Mouse (Mus musculus) megakaryocyte progenitor cell, adult 5-6 weeks (primary cell): ENCODE results near the gene Slc2a4. TPM values are rescaled to one million over a fixed set of nuclear protein-coding genes. Genes with fewer than 3 reads are reported as not detected.

ENCODE experiments used
- ATAC-seq: replicated peaks from 2 replicates; pipeline ENCODE4 v1.8.0; 2016; ENCODE audit warnings: mild to moderate bottlenecking, moderate TSS enrichment, inconsistent platforms; ENCODE audit not compliant: poor library complexity
- total RNA-seq, 2 experiments: library from RNA; stranded (forward) in 1 of 2; stranded (reverse) in 1 of 2; fragments of 157-497, 149-512 nt in 1 of 2; fragments of 200-1000 nt in 1 of 2; gene quantifications; 2 replicates each; pipeline versions ENCODE4 v1.2.3 to v1.2.4; 2015 to 2017

Slc2a4 gene
- total RNA-seq, 2 experiments from 2014 or later, result not detected

- ATAC-seq, result no peak
Observed at GRCm38 (mm10) chr11:69974907-69975306, 26.9 kb upstream of the Slc2a4 start.

- no peak for ATAC-seq
Observed at GRCm38 (mm10) chr11:69970775-69971174, 22.8 kb upstream of the Slc2a4 start.

- no peak for ATAC-seq
Observed at GRCm38 (mm10) chr11:69970222-69970621, 22.2 kb upstream of the Slc2a4 start.

- ATAC-seq, result no peak
Observed at GRCm38 (mm10) chr11:69968793-69969192, 20.8 kb upstream of the Slc2a4 start.

DNA sequence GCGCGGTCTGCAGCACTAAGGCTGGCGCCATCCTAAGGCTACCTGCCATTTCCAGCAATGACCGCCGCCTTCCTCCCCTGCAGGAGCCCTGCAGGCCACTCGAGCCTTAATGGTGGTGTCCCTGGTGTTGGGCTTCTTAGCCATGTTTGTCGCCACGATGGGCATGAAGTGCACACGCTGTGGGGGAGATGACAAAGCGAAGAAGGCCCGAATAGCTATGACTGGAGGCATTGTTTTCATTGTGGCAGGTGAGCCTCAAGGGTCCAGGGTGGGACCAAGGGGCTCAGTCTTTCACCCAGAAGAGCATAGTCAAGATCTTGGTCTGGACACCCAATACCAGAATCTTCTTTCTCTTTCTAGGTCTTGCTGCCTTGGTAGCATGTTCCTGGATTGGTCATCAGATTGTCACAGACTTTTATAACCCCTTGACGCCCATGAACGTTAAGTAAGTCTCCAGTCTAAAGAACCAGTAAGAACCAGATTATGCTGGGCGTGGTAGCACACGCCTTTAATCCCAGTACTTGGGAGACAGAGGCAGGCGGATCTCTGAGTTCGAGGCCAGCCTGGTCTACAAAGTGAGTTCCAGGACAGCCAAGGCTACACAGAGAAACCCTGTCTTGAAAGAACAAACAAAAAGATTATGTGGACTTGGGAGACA, 19.0 kb upstream of the Slc2a4 start:
- no peak for ATAC-seq

DNA sequence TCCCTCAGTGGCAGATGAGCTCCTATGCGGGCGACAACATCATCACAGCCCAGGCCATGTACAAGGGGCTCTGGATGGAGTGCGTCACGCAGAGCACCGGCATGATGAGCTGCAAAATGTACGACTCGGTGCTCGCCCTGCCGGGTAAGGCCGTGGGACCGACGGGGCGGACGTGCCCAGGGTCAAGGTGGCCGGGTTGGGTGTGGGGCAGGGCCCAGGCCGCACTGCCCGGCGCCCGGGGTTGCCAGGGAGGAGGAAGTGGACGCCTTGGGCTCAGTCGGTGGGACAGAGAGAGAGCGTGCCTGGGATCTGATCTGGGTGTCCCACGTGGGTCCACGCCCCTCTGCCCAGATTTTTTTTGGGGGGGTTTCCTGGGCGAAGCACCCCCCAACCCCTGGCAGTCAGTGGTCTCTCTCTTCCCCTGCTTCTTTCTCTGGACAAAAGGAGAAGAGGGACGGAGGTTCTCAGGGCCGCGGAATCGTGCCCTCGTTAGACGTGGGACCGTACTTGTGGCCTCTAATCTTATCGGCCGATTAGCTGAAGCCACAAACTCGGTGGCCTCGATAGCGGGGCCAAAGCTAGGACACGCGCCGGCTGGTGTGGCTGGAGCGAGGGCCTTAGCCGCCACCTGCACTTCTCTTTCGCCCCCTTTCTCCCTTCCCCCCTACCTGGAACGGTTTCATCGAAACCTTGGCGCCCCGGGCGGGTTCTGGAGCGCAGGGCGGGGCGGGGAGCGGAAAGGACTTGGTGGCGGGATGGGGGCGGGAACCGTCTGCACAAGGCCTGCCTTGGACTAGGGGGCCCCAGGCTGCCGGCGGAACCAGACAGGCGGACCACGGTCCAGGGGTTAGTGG, 18.2 kb upstream of the Slc2a4 start:
- ATAC-seq, result peak; percentile 51

- no peak for ATAC-seq
Observed at GRCm38 (mm10) chr11:69965271-69966005, 17.4 kb upstream of the Slc2a4 start.

GRCm38 (mm10) chr11:69964650-69965270, 16.8 kb upstream of the Slc2a4 start, which contains the start of gene Cldn7:
Gene Cldn7 (plus strand): TSS chr11:69964779.
- no peak for ATAC-seq

GRCm38 (mm10) chr11:69961841-69962240, 13.9 kb upstream of the Slc2a4 start:
- ATAC-seq, result no peak

GRCm38 (mm10) chr11:69960616-69961015, 12.6 kb upstream of the Slc2a4 start:
- ATAC-seq, result peak; percentile 55

GRCm38 (mm10) chr11:69956218-69956617, 8.2 kb upstream of the Slc2a4 start:
- ATAC-seq, result 0 out of 2 replicates have a peak, but pooled peaks have one; percentile 54

DNA sequence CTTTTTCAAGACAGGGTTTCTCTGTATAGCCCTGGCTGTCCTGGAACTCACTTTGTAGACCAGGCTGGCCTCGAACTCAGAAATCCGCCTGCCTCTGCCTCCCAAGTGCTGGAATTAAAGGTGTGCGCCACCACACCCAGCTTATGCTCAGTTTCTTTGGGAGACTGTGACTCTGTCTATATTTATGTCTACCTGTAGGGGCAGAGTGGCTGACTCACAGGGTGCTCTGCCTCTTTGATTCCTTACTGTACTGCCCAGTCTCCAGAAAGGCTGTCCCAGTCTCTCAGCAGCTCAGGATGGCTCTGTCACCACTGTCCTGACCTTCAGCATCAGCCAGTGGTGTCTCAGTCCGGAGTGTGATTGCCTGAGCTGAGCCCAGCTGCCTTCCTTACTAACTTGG, 7.6 kb upstream of the Slc2a4 start:
- ATAC-seq, result peak; percentile 48; the same call in 1 of the 2 replicates

- no peak for ATAC-seq
Observed at GRCm38 (mm10) chr11:69953267-69953915, 5.4 kb upstream of the Slc2a4 start.

DNA sequence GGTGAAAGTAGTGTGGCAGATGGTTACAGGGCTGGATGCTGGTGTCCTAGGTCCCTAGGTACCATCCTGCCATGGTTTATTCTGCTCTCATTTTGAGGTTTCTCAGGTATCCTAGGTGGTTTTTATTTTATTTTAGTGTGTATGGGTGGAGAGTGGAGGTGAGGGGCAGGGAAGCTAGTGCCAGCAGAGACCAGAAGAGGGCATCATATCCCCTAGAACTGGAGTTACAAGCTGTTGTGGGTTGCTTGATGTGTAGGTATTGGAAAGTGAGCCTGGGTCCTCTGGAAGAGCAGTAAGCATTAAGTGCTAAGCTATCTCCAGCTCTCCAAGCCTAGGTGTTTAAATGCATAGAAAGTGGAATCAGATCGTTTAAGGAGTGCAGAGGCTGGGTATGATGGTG, 4.3 kb upstream of the Slc2a4 start:
- no peak for ATAC-seq

GRCm38 (mm10) chr11:69950807-69951459, 2.9 kb upstream of the Slc2a4 start:
- no peak for ATAC-seq

DNA sequence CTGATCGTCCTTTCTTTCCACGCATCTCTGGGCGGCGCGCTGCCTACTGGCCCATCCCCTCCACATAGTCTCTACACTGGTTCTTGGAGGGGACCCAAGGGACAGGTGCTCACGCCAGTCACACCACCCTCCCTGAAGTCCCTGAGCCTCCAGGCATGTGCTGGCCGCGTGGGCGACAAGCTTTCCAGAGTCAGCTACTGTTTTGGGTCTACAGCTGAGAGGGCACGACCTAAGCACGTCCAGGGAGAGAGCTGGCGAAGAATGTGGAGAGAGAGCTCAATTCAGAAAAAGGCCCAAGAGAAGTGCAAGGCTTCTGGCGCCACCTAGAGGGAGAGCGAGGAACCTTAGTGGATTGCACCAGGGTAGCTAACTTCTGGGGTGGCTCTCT, 769 bp upstream of the Slc2a4 start:
- ATAC-seq, result peak; percentile 82

GRCm38 (mm10) chr11:69947337-69948065, 487 bp downstream of the Slc2a4 start:
- ATAC-seq, result no peak

DNA sequence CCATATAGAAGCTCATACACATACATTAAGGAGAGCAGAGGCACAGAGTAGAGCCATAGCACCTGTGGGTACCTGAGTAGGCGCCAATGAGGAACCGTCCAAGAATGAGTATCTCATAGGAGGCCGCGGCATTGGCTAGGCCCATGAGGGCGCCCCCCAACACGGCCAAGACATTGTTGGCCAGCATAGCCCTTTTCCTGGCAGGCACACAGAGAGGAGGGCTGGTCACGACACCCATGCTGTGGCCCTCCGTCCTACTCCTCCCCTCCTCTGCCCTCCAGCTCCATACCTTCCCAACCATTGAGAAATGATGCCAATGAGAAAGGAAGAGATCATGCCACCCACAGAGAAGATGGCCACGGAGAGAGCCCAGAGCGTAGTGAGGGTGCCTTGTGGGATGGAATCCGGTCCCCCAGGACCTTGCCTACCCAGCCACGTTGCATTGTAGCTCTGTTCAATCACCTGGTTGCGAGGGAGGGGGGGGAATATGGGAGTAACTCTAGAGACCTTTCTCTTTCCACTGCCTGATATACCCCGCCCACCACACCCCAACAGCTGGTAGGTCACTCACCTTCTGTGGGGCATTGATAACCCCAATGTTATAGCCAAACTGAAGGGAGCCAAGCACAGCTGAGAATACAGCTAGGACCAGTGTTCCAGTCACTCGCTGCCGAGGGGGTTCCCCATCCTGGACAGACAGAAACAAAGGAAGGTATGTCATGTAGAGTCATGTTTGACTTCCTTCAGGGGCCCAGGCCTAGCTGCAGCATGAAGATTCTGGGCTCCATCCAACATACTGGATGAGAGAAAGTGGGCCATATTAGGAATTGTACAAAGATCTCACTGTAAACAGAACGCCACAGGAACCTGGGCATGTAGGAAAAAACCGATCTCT, 1.7 kb downstream of the Slc2a4 start:
- peak; percentile 40; the same call in 1 of the 2 replicates for ATAC-seq
